Mouse (Mus musculus) macrophage (primary cell): ENCODE results near the gene Utp11. TPM values are rescaled to one million over a fixed set of nuclear protein-coding genes. Genes with fewer than 3 reads are reported as not detected.
"Not testable (repeated sequence)": the region's sequence is repeated elsewhere in the genome, so short reads cannot be mapped to it uniquely, and the experiment has no call there.

Source experiments
- H3K27ac ChIP-seq: fragments of 350-480 bp; formaldehyde crosslinking; 2 replicates; pipeline ENCODE4 v1.9.0; 2021
- H3K36me3 ChIP-seq: fragments of 350-480 bp; formaldehyde crosslinking; 2 replicates; pipeline ENCODE4 v1.9.0; 2021; ENCODE audit errors: inconsistent target
- H3K4me3 ChIP-seq: fragments of 350-480 bp; formaldehyde crosslinking; 2 replicates; pipeline ENCODE4 v1.9.0; 2021; ENCODE audit errors: inconsistent target
- H3K79me2 ChIP-seq: fragments of 350-480 bp; formaldehyde crosslinking; 2 replicates; pipeline ENCODE4 v1.9.0; 2021; ENCODE audit errors: inconsistent target
- WGBS: methylation state at CpG from one replicate; pipeline ENCODE4 v1.1.7; 2026; ENCODE audit warnings: inconsistent platforms; ENCODE audit not compliant: missing documents; 5-methylcytosine and 5-hydroxymethylcytosine counted together
- polyA plus RNA-seq: library from polyadenylated mRNA; stranded (reverse); fragments of 250-400 nt; gene quantifications from 3 replicates; pipeline ENCODE4 v1.2.4, GENCODE M21; 2018; ENCODE audit warnings: inconsistent platforms

The Utp11 gene
- polyA plus RNA-seq, 1 experiment from 2014 or later: 58.7 TPM

- Histone ChIP-seq H3K4me3 (peak overlapping the region; percentile 20), H3K36me3 (peaks cover 9% of the 10 kb centered on the region; the same call in 1 of the 2 replicates), H3K27ac (peak overlapping the region; percentile 99), H3K79me2 (peaks cover 29% of the 10 kb centered on the region)
- 1% methylated on average over 18 of the region's 18 CpGs for WGBS
Measured at GRCm38 (mm10) chr4:124709961-124710446, 16.6 kb upstream of the Utp11 start.

GRCm38 (mm10) chr4:124708518-124709477 is 15.4 kb upstream of the Utp11 start:
- under 1% methylated on average over 34 of the region's 41 CpGs for WGBS
- H3K79me2 ChIP-seq: peaks cover 33% of the 10 kb centered on the region
- H3K27ac ChIP-seq: peak overlapping the region; percentile 99
- peak overlapping the region; percentile 22; the same call in 1 of the 2 replicates for H3K4me3 ChIP-seq
- H3K36me3 ChIP-seq: peaks cover 9% of the 10 kb centered on the region; the same call in 1 of the 2 replicates

GRCm38 (mm10) chr4:124708200-124708517 is 14.8 kb upstream of the Utp11 start:
- Histone ChIP-seq H3K27ac (peak overlapping the region; percentile 99), H3K79me2 (peaks cover 40% of the 10 kb centered on the region)
- not testable (repeated sequence) for H3K36me3 ChIP-seq, H3K4me3 ChIP-seq
- no CpG with 5 or more reads among the region's 1 CpGs for WGBS

GRCm38 (mm10) chr4:124707381-124708199 is 14.2 kb upstream of the Utp11 start:
- 91% methylated on average over 16 of the region's 25 CpGs for WGBS
- Histone ChIP-seq H3K27ac (peak overlapping the region; percentile 99), H3K79me2 (peaks cover 46% of the 10 kb centered on the region)
- not testable (repeated sequence) for H3K36me3 ChIP-seq, H3K4me3 ChIP-seq

GRCm38 (mm10) chr4:124705661-124706269 is 12.4 kb upstream of the Utp11 start:
- 85% methylated on average over 23 of the region's 23 CpGs for WGBS
- peaks cover 64% of the 10 kb centered on the region for H3K79me2 ChIP-seq
- H3K36me3 ChIP-seq: peaks cover 9% of the 10 kb centered on the region; the same call in 1 of the 2 replicates
- H3K4me3 ChIP-seq: no peak overlapping the region
- peak overlapping the region; percentile 99 for H3K27ac ChIP-seq

GRCm38 (mm10) chr4:124704797-124705474 is 11.5 kb upstream of the Utp11 start:
- peak overlapping the region; percentile 35 for H3K4me3 ChIP-seq
- 2% methylated on average over 11 of the region's 11 CpGs for WGBS
- H3K36me3 ChIP-seq: peaks cover 9% of the 10 kb centered on the region; the same call in 1 of the 2 replicates
- peak overlapping the region; percentile 99 for H3K27ac ChIP-seq
- peaks cover 65% of the 10 kb centered on the region for H3K79me2 ChIP-seq

GRCm38 (mm10) chr4:124703881-124704796 is 10.7 kb upstream of the Utp11 start:
- WGBS: 33% methylated on average over 6 of the region's 6 CpGs
- peaks cover 9% of the 10 kb centered on the region; the same call in 1 of the 2 replicates for H3K36me3 ChIP-seq
- peak overlapping the region; percentile 35 for H3K4me3 ChIP-seq
- H3K79me2 ChIP-seq: peaks cover 65% of the 10 kb centered on the region
- H3K27ac ChIP-seq: peak overlapping the region; percentile 99

GRCm38 (mm10) chr4:124703406-124703805 is 10.0 kb upstream of the Utp11 start:
- peaks cover 9% of the 10 kb centered on the region; the same call in 1 of the 2 replicates for H3K36me3 ChIP-seq
- peak overlapping the region; percentile 35 for H3K4me3 ChIP-seq
- H3K79me2 ChIP-seq: peaks cover 65% of the 10 kb centered on the region
- peak overlapping the region; percentile 99 for H3K27ac ChIP-seq
- 8% methylated on average over 2 of the region's 2 CpGs for WGBS

GRCm38 (mm10) chr4:124701916-124702315 is 8.5 kb upstream of the Utp11 start:
- peak overlapping the region; percentile 99 for H3K27ac ChIP-seq
- 85% methylated on average over 2 of the region's 5 CpGs for WGBS
- H3K36me3 ChIP-seq: peaks cover 9% of the 10 kb centered on the region; the same call in 1 of the 2 replicates
- H3K79me2 ChIP-seq: peaks cover 64% of the 10 kb centered on the region
- H3K4me3 ChIP-seq: peak overlapping the region; percentile 94

- WGBS: 9% methylated on average over 22 of the region's 22 CpGs
- peak overlapping the region; percentile 99 for H3K27ac ChIP-seq
- peaks cover 3% of the 10 kb centered on the region; the same call in 1 of the 2 replicates for H3K36me3 ChIP-seq
- peaks cover 64% of the 10 kb centered on the region for H3K79me2 ChIP-seq
- peak overlapping the region; percentile 94 for H3K4me3 ChIP-seq
Measured at GRCm38 (mm10) chr4:124701052-124701845, 7.8 kb upstream of the Utp11 start.

- Histone ChIP-seq H3K79me2 (peaks cover 56% of the 10 kb centered on the region), H3K4me3 (peak within 1 kb of the TSS; percentile 94), H3K27ac (peak within 1 kb of the TSS; percentile 99), H3K36me3 (no peaks in the 10 kb centered on the region)
- WGBS: 2% methylated on average over 52 of the region's 59 CpGs
Measured at GRCm38 (mm10) chr4:124700248-124700971, 7.0 kb upstream of the Utp11 start, which contains the start of gene Fhl3. TSS of gene Fhl3 (plus strand) at chr4:124700701.

- Histone ChIP-seq H3K4me3 (peak overlapping the region; percentile 4; the same call in 1 of the 2 replicates), H3K36me3 (no peaks in the 10 kb centered on the region), H3K79me2 (peaks cover 55% of the 10 kb centered on the region), H3K27ac (peak overlapping the region; percentile 58)
- 50% methylated on average over 5 of the region's 6 CpGs for WGBS
Measured at GRCm38 (mm10) chr4:124699791-124700190, 6.4 kb upstream of the Utp11 start.
